Mouse (Mus musculus) erythroblast, embryonic 14.5 days (primary cell): ENCODE results near the gene Ppm1h. TPM values are rescaled to one million over a fixed set of nuclear protein-coding genes. Genes with fewer than 3 reads are reported as not detected.

ENCODE experiments used
- H3K27me3 ChIP-seq: 2 replicates; pipeline ENCODE4 v1.6.1; 2012; ENCODE audit warnings: inconsistent platforms; ENCODE audit not compliant: control insufficient read depth
- H3K36me3 ChIP-seq: 2 replicates; pipeline ENCODE4 v1.6.1; 2012; ENCODE audit warnings: mild to moderate bottlenecking, inconsistent platforms; ENCODE audit not compliant: control insufficient read depth
- H3K4me1 ChIP-seq: 2 replicates; pipeline ENCODE4 v1.6.1; 2012; ENCODE audit warnings: inconsistent platforms; ENCODE audit not compliant: control insufficient read depth
- H3K4me3 ChIP-seq: replicated peaks from 2 replicates; pipeline ENCODE3; 2012; ENCODE audit warnings: moderate library complexity, mild to moderate bottlenecking, inconsistent platforms
- H3K9me3 ChIP-seq: 2 replicates; pipeline ENCODE4 v1.6.1; 2012; ENCODE audit warnings: low read length, inconsistent platforms, mixed read lengths; ENCODE audit not compliant: control insufficient read depth
- GATA1 ChIP-seq: IDR thresholded peaks from 2 replicates; pipeline ENCODE4 v1.6.1; 2012; ENCODE audit warnings: low read length, inconsistent platforms, mixed read lengths
- TAL1 ChIP-seq: IDR thresholded peaks from 3 replicates; pipeline ENCODE4 v1.6.1; 2012; ENCODE audit warnings: low read length, inconsistent platforms, mixed read lengths
- polyA plus RNA-seq: library from polyadenylated mRNA; stranded (reverse); fragments of >175 nt; gene quantifications from 2 replicates; pipeline ENCODE4 v1.2.3, GENCODE M21; 2012

Gene Ppm1h
- polyA plus RNA-seq, 1 experiment: not detected

DNA sequence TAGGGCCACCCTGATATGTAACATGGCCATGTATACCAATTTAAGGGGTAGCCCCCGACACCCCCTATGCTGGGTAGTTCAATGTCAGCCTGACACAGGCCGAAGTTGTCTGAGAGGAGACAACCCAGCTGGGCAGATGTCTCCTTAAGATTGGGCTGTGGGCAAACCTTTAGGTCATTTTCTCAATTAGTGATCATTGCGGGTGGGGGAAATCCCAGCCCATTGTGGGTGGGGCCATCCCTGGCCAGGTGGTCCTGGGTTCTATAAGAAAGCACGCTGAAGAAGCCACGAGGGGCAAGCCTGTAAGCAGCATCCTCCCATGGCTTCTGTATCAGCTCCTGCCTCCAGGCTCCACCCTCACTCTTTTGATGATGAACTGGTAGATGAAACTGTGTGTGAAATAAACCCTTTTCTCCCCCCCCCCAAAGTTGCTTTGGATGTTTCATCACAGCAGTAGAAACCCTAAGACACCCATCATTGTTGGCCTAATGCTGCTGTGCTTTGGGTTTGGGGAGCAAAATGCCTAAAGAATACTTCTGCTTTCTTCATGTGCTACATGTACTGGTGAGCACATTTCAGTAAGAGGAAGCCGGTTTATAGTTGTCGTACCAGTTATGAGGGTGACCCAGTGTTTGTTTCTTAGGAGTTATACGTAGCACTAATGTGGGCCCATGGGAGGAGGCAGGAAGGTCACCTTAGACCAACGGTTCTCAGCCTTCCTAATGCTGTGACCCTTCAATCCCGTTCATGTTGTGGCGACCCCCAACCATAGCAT is 68.8 kb downstream of the Ppm1h start:
- no peaks in the 10 kb centered on the region for H3K27me3 ChIP-seq
- no peak for TF ChIP-seq GATA1
- no peak for TF ChIP-seq TAL1
- H3K4me1 ChIP-seq: no peaks in the 10 kb centered on the region
- H3K36me3 ChIP-seq: no peaks in the 10 kb centered on the region
- no peak overlapping the region for H3K4me3 ChIP-seq
- no peaks in the 10 kb centered on the region for H3K9me3 ChIP-seq

DNA sequence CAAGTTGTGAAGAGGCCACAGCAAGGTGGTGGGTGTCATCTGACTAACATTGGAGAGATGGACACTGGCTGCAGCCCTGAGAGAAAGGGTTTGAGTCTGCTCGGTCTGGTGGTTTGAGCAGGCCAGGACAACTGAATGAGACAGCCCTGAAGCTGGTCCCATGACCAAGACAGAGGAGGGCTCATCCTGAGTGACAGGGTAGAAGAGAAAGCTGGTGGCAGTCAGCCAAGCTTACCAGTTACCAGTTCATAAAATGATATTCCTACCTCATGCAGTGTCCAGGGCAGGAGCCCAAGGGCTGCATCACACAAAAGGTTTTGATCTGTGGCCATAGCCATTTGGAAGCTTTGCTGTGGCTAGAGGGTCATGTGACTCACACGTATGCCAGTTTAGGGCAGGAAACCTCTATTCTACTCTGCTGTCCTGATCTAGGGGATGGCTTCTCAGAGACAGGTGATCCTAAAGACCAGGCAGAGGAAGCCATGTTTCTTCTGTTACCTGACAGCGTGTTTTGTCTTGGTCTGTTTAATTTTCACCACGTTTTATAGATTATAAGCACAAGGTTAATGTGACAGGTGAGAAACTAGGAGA is 69.9 kb downstream of the Ppm1h start:
- Histone ChIP-seq H3K4me1 (no peaks in the 10 kb centered on the region), H3K4me3 (no peak overlapping the region), H3K36me3 (no peaks in the 10 kb centered on the region), H3K27me3 (no peaks in the 10 kb centered on the region), H3K9me3 (no peaks in the 10 kb centered on the region)
- TF ChIP-seq TAL1 (no peak), GATA1 (no peak)

DNA sequence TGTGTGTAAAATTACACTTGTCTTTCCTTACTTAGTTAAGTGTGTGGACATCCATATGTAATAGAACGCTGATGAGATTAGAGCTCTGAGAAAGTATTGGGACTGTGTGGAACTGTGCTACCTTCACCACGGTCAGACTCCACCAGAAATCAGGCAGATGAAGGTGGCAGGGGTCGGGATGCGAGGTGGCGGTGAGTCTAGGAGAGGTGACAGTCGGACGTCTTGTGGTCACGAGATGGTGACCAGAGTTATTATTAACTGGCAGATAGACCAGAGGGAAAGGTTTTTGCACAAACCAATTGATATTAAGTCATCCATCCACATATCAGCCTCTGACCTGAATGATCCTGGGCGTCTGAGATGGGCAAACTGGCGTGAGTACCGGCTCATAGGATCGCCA is 70.5 kb downstream of the Ppm1h start:
- no peaks in the 10 kb centered on the region for H3K36me3 ChIP-seq
- no peak overlapping the region for H3K4me3 ChIP-seq
- no peaks in the 10 kb centered on the region for H3K9me3 ChIP-seq
- H3K27me3 ChIP-seq: no peaks in the 10 kb centered on the region
- no peak for TF ChIP-seq GATA1
- TF ChIP-seq TAL1: no peak
- no peaks in the 10 kb centered on the region for H3K4me1 ChIP-seq

DNA sequence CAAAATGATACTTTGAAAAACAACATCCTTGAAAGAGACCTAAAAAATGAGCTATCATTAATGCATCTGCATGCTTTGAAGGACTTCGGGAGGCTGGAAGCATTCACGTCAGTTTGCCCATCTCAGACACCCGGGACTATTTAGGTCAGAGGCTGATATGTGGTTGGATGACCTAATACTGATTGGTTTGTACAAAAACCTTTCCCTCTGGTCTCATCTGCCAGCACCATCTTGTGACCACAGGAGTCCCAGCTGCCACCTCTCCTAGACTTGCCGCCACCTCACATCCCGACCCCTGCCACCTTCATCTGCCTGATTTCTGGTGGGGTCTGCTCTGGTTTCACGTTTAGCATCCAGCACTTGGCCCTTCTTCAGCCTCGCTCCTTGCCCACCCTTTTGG is 71.3 kb downstream of the Ppm1h start:
- H3K4me1 ChIP-seq: no peaks in the 10 kb centered on the region
- no peaks in the 10 kb centered on the region for H3K27me3 ChIP-seq
- H3K36me3 ChIP-seq: no peaks in the 10 kb centered on the region
- no peaks in the 10 kb centered on the region for H3K9me3 ChIP-seq
- TF ChIP-seq TAL1 (no peak), GATA1 (no peak)
- no peak overlapping the region for H3K4me3 ChIP-seq

DNA sequence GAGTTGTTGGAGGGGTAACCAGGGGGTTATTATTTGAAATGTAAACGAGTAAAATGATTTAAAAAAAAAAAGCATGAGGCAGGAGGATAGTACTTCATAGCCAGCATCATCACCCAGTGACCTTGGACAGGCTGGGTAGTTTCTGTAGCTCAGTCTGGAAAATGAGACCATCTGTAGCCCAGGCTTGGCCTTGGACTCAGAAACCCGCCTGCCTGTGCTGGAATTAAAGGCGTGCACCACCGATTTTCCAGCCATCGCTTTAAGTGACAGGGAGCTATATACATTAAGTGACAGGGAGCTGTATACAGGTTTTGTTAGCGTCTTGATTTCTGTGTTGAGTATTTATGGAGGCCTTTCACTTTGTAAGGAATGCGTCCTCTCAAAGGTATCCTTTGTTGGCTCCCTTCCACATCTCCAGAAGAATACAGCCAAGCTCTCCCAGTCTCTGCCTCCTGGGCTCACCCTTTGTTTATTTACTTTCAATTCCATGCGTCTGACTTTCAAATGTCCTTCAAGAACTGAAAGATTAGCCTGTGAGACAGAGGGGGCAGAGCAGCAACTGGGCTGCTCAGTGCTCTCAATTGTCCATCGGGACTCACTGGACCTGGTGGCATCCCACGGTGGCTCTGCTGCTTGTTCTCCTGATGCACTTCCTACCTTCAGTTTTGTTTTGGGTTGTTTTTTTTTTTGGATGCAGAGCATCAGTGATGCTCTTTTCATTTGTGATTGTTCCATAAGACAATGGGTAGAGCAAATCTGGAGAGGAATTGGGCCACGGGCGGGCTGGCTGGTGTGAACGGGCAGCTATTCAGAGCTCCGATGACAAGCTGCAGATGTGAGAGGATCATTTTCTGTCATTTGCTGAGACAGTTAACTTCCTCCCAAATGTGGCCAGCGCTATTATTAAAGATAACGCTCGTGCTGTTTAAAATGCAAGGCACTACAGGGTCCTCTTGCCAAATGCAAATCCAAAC is 74.7 kb downstream of the Ppm1h start:
- Histone ChIP-seq H3K36me3 (no peaks in the 10 kb centered on the region), H3K27me3 (no peaks in the 10 kb centered on the region), H3K4me3 (no peak overlapping the region), H3K4me1 (no peaks in the 10 kb centered on the region), H3K9me3 (no peaks in the 10 kb centered on the region)
- no peak for TF ChIP-seq GATA1
- no peak for TF ChIP-seq TAL1

DNA sequence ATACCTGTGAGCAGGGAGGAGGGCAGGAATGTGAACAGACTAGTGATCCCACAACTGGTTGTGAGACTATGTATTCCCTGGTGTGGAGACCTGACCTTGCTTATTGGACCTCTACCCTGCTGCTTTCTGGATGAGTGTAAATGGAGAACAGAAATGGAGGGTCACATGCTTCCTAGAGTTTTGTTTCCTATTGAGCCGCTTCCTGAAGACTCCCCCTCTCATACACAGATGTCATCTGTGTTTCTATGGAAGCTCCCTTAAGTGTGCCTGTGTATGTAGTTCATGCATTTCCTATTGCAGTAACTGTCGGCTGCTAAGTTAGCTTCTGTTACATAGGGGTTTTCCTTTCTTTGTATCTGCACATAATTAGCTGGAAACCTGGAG is 75.4 kb downstream of the Ppm1h start:
- Histone ChIP-seq H3K4me1 (no peaks in the 10 kb centered on the region), H3K4me3 (no peak overlapping the region), H3K36me3 (no peaks in the 10 kb centered on the region), H3K27me3 (no peaks in the 10 kb centered on the region), H3K9me3 (no peaks in the 10 kb centered on the region)
- no peak for TF ChIP-seq TAL1
- no peak for TF ChIP-seq GATA1

DNA sequence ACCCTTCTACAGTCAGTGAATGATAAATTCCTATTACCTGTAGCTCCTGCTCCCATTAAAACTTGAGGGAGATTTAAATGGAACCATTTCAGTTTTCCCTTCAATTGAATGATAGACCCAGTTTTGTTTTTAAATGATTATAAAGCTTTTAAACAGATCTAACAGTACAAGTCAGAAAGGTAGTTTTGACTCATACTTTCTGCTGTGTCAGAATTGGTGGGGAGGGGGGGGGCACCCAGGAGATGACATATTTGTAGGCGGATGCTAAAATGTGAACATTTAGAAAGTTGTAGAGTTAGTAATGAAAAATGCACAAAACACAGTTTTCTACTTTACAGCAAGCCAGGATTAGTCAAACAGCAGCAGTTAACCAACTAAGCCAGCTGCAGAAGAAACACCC is 76.4 kb downstream of the Ppm1h start:
- TF ChIP-seq TAL1: no peak
- no peak for TF ChIP-seq GATA1
- Histone ChIP-seq H3K4me3 (no peak overlapping the region), H3K9me3 (no peaks in the 10 kb centered on the region), H3K4me1 (no peaks in the 10 kb centered on the region), H3K36me3 (no peaks in the 10 kb centered on the region), H3K27me3 (no peaks in the 10 kb centered on the region)

DNA sequence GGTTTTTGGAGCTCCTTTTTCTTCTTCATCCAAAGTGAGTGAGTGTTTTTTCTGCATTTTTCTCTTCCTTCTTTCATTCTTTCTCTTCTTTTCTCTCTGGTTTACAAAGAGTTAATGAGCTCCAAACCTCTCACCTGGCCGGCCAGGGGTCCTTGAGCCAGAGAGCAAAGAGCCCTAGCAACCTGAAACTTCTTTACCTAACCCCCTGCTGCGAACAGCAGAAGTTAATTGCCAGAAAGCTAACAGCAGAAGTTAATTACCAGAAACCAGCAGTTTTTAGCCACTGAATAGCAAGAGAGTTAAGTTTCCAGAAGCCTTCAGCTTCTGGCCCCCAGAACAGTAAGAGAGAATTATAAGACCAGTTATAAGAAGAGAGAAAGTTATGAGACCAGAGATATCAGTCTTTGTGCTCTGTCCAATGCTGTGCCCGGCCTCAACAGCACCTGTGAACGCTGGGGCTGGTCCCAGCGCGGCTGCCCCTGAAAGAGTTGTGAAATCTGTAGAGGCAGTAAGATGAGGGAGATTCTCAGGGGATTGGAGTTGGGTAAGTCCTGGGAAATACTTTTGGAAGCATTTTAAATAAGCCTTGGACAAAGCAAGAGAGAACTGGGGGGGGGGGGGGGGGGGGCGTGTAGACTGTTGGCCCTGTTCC is 78.4 kb downstream of the Ppm1h start:
- no peak overlapping the region for H3K4me3 ChIP-seq
- no peaks in the 10 kb centered on the region for H3K4me1 ChIP-seq
- no peak for TF ChIP-seq TAL1
- TF ChIP-seq GATA1: no peak
- H3K9me3 ChIP-seq: no peaks in the 10 kb centered on the region
- H3K27me3 ChIP-seq: no peaks in the 10 kb centered on the region
- H3K36me3 ChIP-seq: no peaks in the 10 kb centered on the region

DNA sequence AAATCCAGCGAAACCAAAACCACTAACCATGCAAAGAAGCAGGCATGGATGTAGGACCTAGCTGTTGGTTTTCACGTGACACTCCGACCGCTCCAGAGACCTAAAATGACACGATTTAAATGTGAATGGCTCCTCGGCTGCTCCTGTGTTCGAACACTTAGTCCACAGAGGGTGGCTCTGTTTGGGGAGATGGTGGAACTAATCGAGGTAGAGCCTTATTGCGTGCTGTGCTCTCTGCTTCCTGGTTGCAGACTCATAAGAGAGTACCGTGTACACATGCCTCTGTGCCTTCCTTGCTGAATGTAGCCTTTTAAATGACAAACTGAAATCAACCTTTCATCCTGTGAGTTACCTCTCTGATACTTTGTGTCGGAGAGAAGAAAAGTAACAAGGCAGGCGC is 79.2 kb downstream of the Ppm1h start:
- no peaks in the 10 kb centered on the region for H3K36me3 ChIP-seq
- no peaks in the 10 kb centered on the region for H3K9me3 ChIP-seq
- H3K27me3 ChIP-seq: no peaks in the 10 kb centered on the region
- TF ChIP-seq TAL1: no peak
- TF ChIP-seq GATA1: no peak
- no peak overlapping the region for H3K4me3 ChIP-seq
- H3K4me1 ChIP-seq: no peaks in the 10 kb centered on the region
